Mouse (Mus musculus): ENCODE measurements around the gene Entpd7. TPM values are rescaled to one million over a fixed set of nuclear protein-coding genes. Genes with fewer than 3 reads are reported as not detected.

Gene Entpd7
- 4.1 and 4.9 TPM in 2 replicates for polyA plus RNA-seq (2016; fragmentation: Nextera tagmentation; extraction: Ambion mirVana)

- H3K27ac ChIP-seq: peak within 1 kb of the TSS; percentile 59; the same call in 1 of the 2 replicates
- no peaks in the 10 kb centered on the region for H3K27me3 ChIP-seq (replicated peaks)
- H3K9ac ChIP-seq: peak within 1 kb of the TSS; percentile 77
- peak within 1 kb of the TSS; percentile 72 for H3K4me3 ChIP-seq
- peaks cover 19% of the 10 kb centered on the region for H3K4me1 ChIP-seq
- under 1% methylated on average over 60 of the region's 60 CpGs for WGBS (ENCODE audit: insufficient replicate concordance)
- peaks cover 12% of the 10 kb centered on the region for H3K36me3 ChIP-seq
- peak within 1 kb of the TSS; percentile 92 for H3K4me2 ChIP-seq
- no peaks in the 10 kb centered on the region for H3K9me3 ChIP-seq (replicated peaks)
- ATAC-seq: peak; percentile 99
Measured at GRCm38 (mm10) chr19:43689419-43690246, at the start of gene Entpd7. Gene Entpd7, plus strand, starts transcription at chr19:43689672.

DNA sequence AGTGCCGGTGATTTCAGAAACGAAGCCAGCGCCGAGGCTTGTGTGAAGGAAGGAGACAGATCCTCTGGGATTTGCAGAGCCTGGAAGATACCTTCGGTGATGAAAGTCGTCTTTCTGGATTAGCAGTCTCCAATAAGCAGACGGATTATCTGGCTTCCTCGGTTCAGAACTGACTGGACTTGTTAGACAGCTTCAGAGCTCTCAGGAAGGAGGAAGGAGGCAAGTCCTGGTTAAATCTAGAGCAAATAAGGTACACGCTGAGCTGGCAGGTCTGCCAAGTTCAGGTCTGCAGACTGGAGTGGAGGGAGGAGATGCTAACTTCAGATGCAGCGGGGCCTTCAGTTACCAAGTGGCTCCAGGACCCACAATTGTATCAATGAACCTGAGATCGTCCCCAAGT, 47.6 kb upstream of the Entpd7 start:
- 66% methylated on average over 11 of the region's 11 CpGs for WGBS (ENCODE audit: insufficient replicate concordance)
- no peak overlapping the region for H3K9ac ChIP-seq
- no peak overlapping the region for H3K4me2 ChIP-seq
- H3K4me3 ChIP-seq: no peak overlapping the region
- no peaks in the 10 kb centered on the region for H3K9me3 ChIP-seq (replicated peaks)
- H3K4me1 ChIP-seq: no peaks in the 10 kb centered on the region
- 0 out of 2 replicates have a peak, but pooled peaks cover 24% of the 10 kb centered on the region for H3K27me3 ChIP-seq (replicated peaks)
- no peaks in the 10 kb centered on the region for H3K36me3 ChIP-seq
- no peak overlapping the region for H3K27ac ChIP-seq
- no peak for ATAC-seq

DNA sequence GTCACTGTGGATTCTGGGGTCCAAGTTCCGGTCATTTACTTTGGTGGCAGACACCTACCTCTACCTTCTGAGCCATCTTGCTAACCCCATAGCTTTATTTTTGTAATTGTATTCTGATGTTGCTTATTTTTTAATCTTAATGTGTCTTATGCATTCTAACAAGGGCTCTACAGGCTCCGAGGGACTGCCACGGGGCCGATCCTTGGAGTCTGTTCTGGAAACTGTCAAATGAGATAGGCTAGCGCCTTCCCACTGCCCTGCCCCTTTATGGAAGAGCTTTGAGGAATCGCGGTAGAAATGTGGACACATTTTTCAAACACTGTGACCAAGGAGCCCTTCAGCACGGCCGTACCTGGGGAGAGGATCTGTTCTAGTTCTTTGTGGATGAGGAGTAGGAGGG, 46.6 kb upstream of the Entpd7 start:
- H3K36me3 ChIP-seq: no peaks in the 10 kb centered on the region
- no peak overlapping the region for H3K27ac ChIP-seq
- H3K27me3 ChIP-seq (replicated peaks): 0 out of 2 replicates have a peak, but pooled peaks cover 24% of the 10 kb centered on the region
- no peak overlapping the region for H3K9ac ChIP-seq
- ATAC-seq: no peak
- H3K4me1 ChIP-seq: no peaks in the 10 kb centered on the region
- 68% methylated on average over 9 of the region's 9 CpGs for WGBS (ENCODE audit: insufficient replicate concordance)
- H3K4me2 ChIP-seq: no peak overlapping the region
- H3K9me3 ChIP-seq (replicated peaks): no peaks in the 10 kb centered on the region
- H3K4me3 ChIP-seq: no peak overlapping the region

DNA sequence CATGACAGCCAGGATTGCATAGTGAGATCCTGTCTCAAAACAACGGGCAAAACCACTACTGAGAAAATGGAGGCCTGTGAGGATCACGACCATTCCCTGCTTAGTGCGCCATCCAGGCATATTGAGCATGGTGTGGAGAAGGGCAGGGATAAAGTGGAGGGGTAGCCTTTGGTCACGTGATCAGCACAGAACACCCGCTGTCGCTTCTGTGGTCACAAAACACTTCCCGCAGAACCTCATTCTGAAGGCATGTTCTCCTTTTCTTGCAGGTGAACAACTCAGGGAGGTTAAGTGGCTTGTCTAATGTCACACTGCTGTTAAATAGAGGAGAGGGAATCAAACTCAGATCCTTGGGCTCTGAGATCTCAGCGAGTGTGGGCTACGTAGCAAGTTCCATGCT, 44.0 kb upstream of the Entpd7 start:
- WGBS (ENCODE audit: insufficient replicate concordance): 62% methylated on average over 9 of the region's 9 CpGs
- no peaks in the 10 kb centered on the region for H3K4me1 ChIP-seq
- no peak overlapping the region for H3K9ac ChIP-seq
- H3K27me3 ChIP-seq (replicated peaks): peaks cover 17% of the 10 kb centered on the region; the same call in 1 of the 2 replicates
- H3K27ac ChIP-seq: no peak overlapping the region
- ATAC-seq: no peak
- H3K9me3 ChIP-seq (replicated peaks): no peaks in the 10 kb centered on the region
- no peak overlapping the region for H3K4me3 ChIP-seq
- H3K4me2 ChIP-seq: no peak overlapping the region
- H3K36me3 ChIP-seq: no peaks in the 10 kb centered on the region

- no peaks in the 10 kb centered on the region for H3K36me3 ChIP-seq
- ATAC-seq: no peak
- 54% methylated on average over 7 of the region's 7 CpGs for WGBS (ENCODE audit: insufficient replicate concordance)
- no peak overlapping the region for H3K4me2 ChIP-seq
- no peak overlapping the region for H3K27ac ChIP-seq
- H3K9ac ChIP-seq: no peak overlapping the region
- peaks cover 22% of the 10 kb centered on the region for H3K27me3 ChIP-seq (replicated peaks)
- no peaks in the 10 kb centered on the region for H3K9me3 ChIP-seq (replicated peaks)
- no peak overlapping the region for H3K4me3 ChIP-seq
- no peaks in the 10 kb centered on the region for H3K4me1 ChIP-seq
Measured at GRCm38 (mm10) chr19:43646852-43647251, 42.6 kb upstream of the Entpd7 start.

DNA sequence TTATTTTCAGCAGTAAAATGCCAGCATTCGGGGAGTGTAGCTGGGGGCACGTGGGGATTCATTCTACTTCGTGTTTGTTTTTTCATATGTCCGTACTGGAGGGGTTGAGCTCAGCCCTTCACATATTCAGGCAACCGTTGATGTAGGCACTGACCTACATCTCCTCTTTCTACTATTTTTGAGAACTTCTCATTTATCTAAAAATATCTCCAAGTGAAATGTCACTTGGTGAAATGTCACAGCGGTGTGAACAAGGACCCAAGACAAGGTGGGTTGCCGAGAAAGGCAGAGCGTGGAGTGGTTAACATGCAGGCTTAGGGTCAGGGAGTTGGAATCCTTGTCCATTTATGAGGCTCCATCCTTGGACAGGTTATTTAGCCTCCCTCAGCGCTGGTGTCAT, 42.2 kb upstream of the Entpd7 start:
- no peaks in the 10 kb centered on the region for H3K4me1 ChIP-seq
- H3K4me3 ChIP-seq: no peak overlapping the region
- H3K27ac ChIP-seq: no peak overlapping the region
- no peak overlapping the region for H3K4me2 ChIP-seq
- no peak for ATAC-seq
- WGBS (ENCODE audit: insufficient replicate concordance): 57% methylated on average over 9 of the region's 9 CpGs
- no peak overlapping the region for H3K9ac ChIP-seq
- peaks cover 25% of the 10 kb centered on the region for H3K27me3 ChIP-seq (replicated peaks)
- H3K9me3 ChIP-seq (replicated peaks): no peaks in the 10 kb centered on the region
- H3K36me3 ChIP-seq: no peaks in the 10 kb centered on the region

- Histone ChIP-seq H3K9ac (no peak overlapping the region), H3K4me1 (no peaks in the 10 kb centered on the region), H3K4me2 (no peak overlapping the region), H3K36me3 (no peaks in the 10 kb centered on the region), H3K9me3 (replicated peaks) (no peaks in the 10 kb centered on the region), H3K4me3 (no peak overlapping the region), H3K27ac (no peak overlapping the region), H3K27me3 (replicated peaks) (peaks cover 35% of the 10 kb centered on the region)
- WGBS (ENCODE audit: insufficient replicate concordance): 58% methylated on average over 4 of the region's 4 CpGs
- ATAC-seq: no peak
Measured at GRCm38 (mm10) chr19:43648343-43648742, 41.1 kb upstream of the Entpd7 start.

DNA sequence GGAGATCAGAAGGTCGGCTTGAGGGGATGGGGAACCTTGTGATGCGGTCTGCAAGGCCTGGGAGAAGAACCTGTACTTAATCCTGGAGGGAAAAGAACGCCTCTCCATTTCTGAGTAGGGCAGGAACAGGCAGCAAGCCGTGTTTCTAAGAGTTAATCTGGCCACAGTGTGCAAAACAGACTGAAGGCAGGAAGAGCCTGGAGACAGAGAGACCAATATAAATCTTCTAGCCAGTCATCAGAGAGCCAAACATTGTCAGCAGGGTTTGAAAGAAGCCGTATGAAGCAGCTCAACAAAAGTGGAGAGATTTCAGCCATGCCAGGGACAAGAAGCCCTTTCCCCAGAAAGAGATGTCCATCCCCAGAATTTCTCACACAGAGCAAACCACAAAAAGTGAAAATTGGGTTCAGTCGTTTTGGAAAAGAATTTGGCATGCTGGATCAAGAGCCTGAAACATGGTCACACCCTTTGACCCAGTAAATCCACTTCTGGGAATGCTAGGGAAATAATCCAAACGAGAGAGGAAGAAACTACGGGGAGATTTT, 38.2 kb upstream of the Entpd7 start:
- no peak overlapping the region for H3K4me3 ChIP-seq
- no peaks in the 10 kb centered on the region for H3K36me3 ChIP-seq
- no peak overlapping the region for H3K27ac ChIP-seq
- no peaks in the 10 kb centered on the region for H3K9me3 ChIP-seq (replicated peaks)
- peaks cover 46% of the 10 kb centered on the region for H3K27me3 ChIP-seq (replicated peaks)
- no peak overlapping the region for H3K9ac ChIP-seq
- 43% methylated on average over 8 of the region's 8 CpGs for WGBS (ENCODE audit: insufficient replicate concordance)
- H3K4me2 ChIP-seq: no peak overlapping the region
- H3K4me1 ChIP-seq: no peaks in the 10 kb centered on the region
- ATAC-seq: no peak

DNA sequence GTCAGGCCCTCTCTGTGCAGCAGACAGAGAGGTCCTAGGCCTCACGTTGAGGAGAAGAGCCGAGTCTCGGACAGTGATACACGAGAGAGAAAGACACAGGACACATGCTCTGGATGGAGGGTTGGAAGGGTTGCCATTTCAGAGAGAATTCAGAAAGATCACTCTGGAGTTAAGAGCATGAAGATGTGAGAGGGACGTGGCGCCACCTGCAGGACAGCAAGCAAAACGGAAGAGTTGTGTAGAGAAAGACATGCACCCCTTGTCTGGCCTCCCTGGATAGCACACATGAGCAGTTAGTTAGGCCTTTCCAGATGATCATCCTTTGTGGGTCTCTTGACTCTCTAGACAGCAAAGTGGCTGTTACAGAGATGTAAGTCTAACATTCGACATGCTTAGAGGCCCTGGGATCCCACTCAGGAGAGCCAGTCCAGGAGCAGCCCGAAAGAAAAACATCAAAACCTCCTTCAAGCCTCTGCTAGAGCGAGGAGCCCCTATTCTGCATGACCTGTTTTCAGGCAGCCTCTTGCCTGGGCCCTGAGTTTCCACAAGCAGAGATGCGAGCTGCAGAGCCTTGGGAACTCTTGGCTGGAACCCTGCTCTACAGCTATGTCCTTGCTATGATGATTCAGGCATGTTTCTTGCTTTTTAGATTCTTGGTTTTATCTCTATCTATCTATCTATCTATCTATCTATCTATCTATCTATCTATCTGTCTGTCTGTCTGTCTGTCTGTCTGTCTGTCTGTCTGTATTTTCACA, 33.6 kb upstream of the Entpd7 start:
- peaks cover 3% of the 10 kb centered on the region; the same call in 1 of the 2 replicates for H3K4me1 ChIP-seq
- ATAC-seq: no peak
- peaks cover 43% of the 10 kb centered on the region for H3K27me3 ChIP-seq (replicated peaks)
- H3K36me3 ChIP-seq: no peaks in the 10 kb centered on the region
- H3K4me3 ChIP-seq: no peak overlapping the region
- 33% methylated on average over 11 of the region's 11 CpGs for WGBS (ENCODE audit: insufficient replicate concordance)
- no peak overlapping the region for H3K9ac ChIP-seq
- no peaks in the 10 kb centered on the region for H3K9me3 ChIP-seq (replicated peaks)
- H3K4me2 ChIP-seq: no peak overlapping the region
- no peak overlapping the region for H3K27ac ChIP-seq

DNA sequence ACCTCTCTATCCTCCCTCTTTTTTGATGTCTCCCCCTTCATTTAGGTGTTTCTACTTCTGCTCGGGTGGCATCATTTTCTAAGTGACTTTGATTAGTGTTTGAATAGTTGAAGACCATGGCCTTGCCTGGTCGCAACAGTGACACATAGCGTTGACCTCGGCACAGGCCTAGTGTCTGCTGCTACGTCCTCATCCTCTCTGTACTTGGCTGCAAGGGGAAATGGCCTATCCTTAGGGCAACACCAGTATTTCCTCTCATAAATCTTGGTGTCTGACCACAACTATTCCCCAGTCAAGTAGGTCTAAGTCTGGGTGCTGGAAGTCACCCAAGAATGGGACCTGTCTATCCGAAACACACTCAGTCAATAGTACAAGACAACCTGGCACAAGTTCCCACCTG, 29.8 kb upstream of the Entpd7 start:
- H3K4me1 ChIP-seq: peaks cover 3% of the 10 kb centered on the region; the same call in 1 of the 2 replicates
- H3K4me3 ChIP-seq: no peak overlapping the region
- peaks cover 20% of the 10 kb centered on the region for H3K36me3 ChIP-seq
- H3K9ac ChIP-seq: no peak overlapping the region
- H3K27me3 ChIP-seq (replicated peaks): peaks cover 10% of the 10 kb centered on the region
- no peaks in the 10 kb centered on the region for H3K9me3 ChIP-seq (replicated peaks)
- no peak for ATAC-seq
- no peak overlapping the region for H3K27ac ChIP-seq
- H3K4me2 ChIP-seq: no peak overlapping the region
- 65% methylated on average over 6 of the region's 6 CpGs for WGBS (ENCODE audit: insufficient replicate concordance)

DNA sequence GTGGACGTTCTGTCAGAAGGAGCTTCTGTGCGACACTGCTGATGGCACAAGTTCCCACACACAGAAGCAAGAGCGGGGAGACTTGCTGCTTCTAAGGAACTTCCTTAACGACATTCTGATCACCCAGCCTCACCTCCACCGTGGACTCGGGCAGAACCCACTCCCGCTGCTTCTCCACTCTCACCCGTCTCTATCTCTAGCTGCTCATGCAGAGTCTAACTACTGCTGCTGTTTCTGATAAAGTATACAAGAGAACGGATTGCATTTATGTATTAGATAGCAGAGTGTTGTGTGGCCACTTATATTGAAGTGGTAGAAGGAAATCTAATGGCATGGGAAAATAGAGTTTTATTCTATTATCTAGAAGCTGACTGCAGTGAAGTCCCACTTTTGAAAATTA, 28.7 kb upstream of the Entpd7 start:
- H3K9ac ChIP-seq: no peak overlapping the region
- H3K9me3 ChIP-seq (replicated peaks): no peaks in the 10 kb centered on the region
- no peak overlapping the region for H3K4me2 ChIP-seq
- H3K27me3 ChIP-seq (replicated peaks): 0 out of 2 replicates have a peak, but pooled peaks cover 3% of the 10 kb centered on the region
- no peak for ATAC-seq
- peaks cover 27% of the 10 kb centered on the region for H3K36me3 ChIP-seq
- peaks cover 3% of the 10 kb centered on the region; the same call in 1 of the 2 replicates for H3K4me1 ChIP-seq
- no peak overlapping the region for H3K27ac ChIP-seq
- no peak overlapping the region for H3K4me3 ChIP-seq
- WGBS (ENCODE audit: insufficient replicate concordance): 37% methylated on average over 9 of the region's 9 CpGs
